Mouse (Mus musculus): ENCODE measurements at regions not wholly inside any gene's neighbourhood (a gene's known extent, or its start where the extent isn't known, plus 50 kb on each side); places are given as distances from the start of the nearest gene placed in this dataset.

GRCm38 (mm10) chrX:11466191-11466590 lies 138.6 kb downstream of the H2al1j start:
- TF ChIP-seq POLR2AphosphoS5 (IDR thresholded peaks at IDR 0.05; ENCODE audit: insufficient replicate concordance, low read depth, low read length): no peak
- TF ChIP-seq CTCF (IDR thresholded peaks at IDR 0.05; ENCODE audit: low read depth, low read length): no peak

All from G1E (cell line).